Mouse (Mus musculus) liver, embryonic 16.5 days (tissue): ENCODE results near the gene Vmn2r53. TPM values are rescaled to one million over a fixed set of nuclear protein-coding genes. Genes with fewer than 3 reads are reported as not detected.
"Not testable (repeated sequence)": the region's sequence is repeated elsewhere in the genome, so short reads cannot be mapped to it uniquely, and the experiment has no call there.

Source experiments
- ATAC-seq: fragments of 200-750 bp; cut with Nextera tagmentation; 2 replicates; pipeline ENCODE4 v1.8.0; 2017; ENCODE audit warnings: low read depth, mild to moderate bottlenecking, moderate number of reproducible peaks, moderate library complexity
- H3K27ac ChIP-seq: fragments of 300-500 bp; sonication (generic); 2 replicates; pipeline ENCODE4 v1.5.1; 2014; ENCODE audit warnings: mild to moderate bottlenecking, low read length
- H3K27me3 ChIP-seq: fragments of 300-500 bp; sonication (generic); 2 replicates; pipeline ENCODE4 v1.6.1; 2014; ENCODE audit warnings: low read depth, low read length, mixed read lengths; ENCODE audit not compliant: control insufficient read depth, insufficient read depth
- H3K36me3 ChIP-seq: fragments of 300-500 bp; sonication (generic); 2 replicates; pipeline ENCODE4 v1.6.1; 2014; ENCODE audit warnings: mild to moderate bottlenecking; ENCODE audit not compliant: control insufficient read depth, insufficient read depth
- H3K4me1 ChIP-seq: fragments of 300-500 bp; sonication (generic); 2 replicates; pipeline ENCODE4 v1.6.1; 2014; ENCODE audit warnings: low read depth, low read length, mixed read lengths; ENCODE audit not compliant: control insufficient read depth
- H3K4me2 ChIP-seq: fragments of 300-500 bp; sonication (generic); 2 replicates; pipeline ENCODE4 v1.6.1; 2014; ENCODE audit warnings: low read depth, low read length, mixed read lengths
- H3K4me3 ChIP-seq: fragments of 300-500 bp; sonication (generic); 2 replicates; pipeline ENCODE4 v1.5.1; 2014; ENCODE audit warnings: low read depth, mild to moderate bottlenecking, low read length
- H3K9ac ChIP-seq: fragments of 300-500 bp; sonication (generic); 2 replicates; pipeline ENCODE4 v1.6.1; 2014; ENCODE audit warnings: low read depth, low read length
- H3K9me3 ChIP-seq: fragments of 300-500 bp; sonication (generic); replicated peaks from 2 replicates; pipeline ENCODE4 v1.6.1; 2016; ENCODE audit warnings: low read length; ENCODE audit not compliant: control insufficient read depth
- WGBS: fragments of 180-500 bp; shearing (Covaris S2); extraction: QIAGEN DNeasy Blood & Tissue Kit; methylation state at CpG from one replicate; pipeline ENCODE4 v1.1.7; 2014; ENCODE audit not compliant: insufficient replicate concordance; 5-methylcytosine and 5-hydroxymethylcytosine counted together
- polyA plus RNA-seq: library from polyadenylated mRNA; unstranded; fragments of >200 nt; fragmentation: Nextera tagmentation; extraction: Ambion mirVana; gene quantifications from 2 replicates; pipeline ENCODE4 v1.2.1, GENCODE M21; 2015

Gene Vmn2r53
- polyA plus RNA-seq, result not detected in 2 replicates

GRCm38 (mm10) chr7:12608688-12609087 is at the start of gene Vmn2r53:
Gene Vmn2r53 (minus strand): TSS chr7:12608788.
- no peak within 1 kb of the TSS for H3K9ac ChIP-seq
- no peaks in the 10 kb centered on the region for H3K27me3 ChIP-seq
- no peaks in the 10 kb centered on the region for H3K36me3 ChIP-seq
- H3K9me3 ChIP-seq, result no peaks in the 10 kb centered on the region
- no peak within 1 kb of the TSS for H3K4me3 ChIP-seq
- no peak within 1 kb of the TSS for H3K27ac ChIP-seq
- no peaks in the 10 kb centered on the region for H3K4me1 ChIP-seq
- no peak for ATAC-seq
- no peak within 1 kb of the TSS for H3K4me2 ChIP-seq

GRCm38 (mm10) chr7:12640219-12640618 is 31.6 kb upstream of the Vmn2r53 start, which contains the start of gene Vmn2r54:
Gene Vmn2r54 (minus strand): TSS chr7:12640319.
- not testable (repeated sequence) for H3K9ac ChIP-seq, H3K4me3 ChIP-seq, H3K9me3 ChIP-seq, H3K27me3 ChIP-seq, H3K4me1 ChIP-seq, H3K36me3 ChIP-seq, H3K4me2 ChIP-seq, H3K27ac ChIP-seq, ATAC-seq
- WGBS, result 51% methylated on average over 3 of the region's 4 CpGs

Other genes with a start within 250 kb of the Vmn2r53 start
- not detected in 2 replicates for gene Vmn1r84, start 239.5 kb downstream of the Vmn2r53 start, polyA plus RNA-seq
- gene Zfp551, start 186.0 kb downstream of the Vmn2r53 start, polyA plus RNA-seq, result 0.54 and 0.72 TPM in 2 replicates
- 3.1 and 3.2 TPM in 2 replicates for gene Zfp606, start 130.5 kb downstream of the Vmn2r53 start, polyA plus RNA-seq
- not detected in 2 replicates for gene 2900092C05Rik, start 96.3 kb downstream of the Vmn2r53 start, polyA plus RNA-seq
- gene Vmn2r54, start 31.5 kb upstream of the Vmn2r53 start, polyA plus RNA-seq, result not detected in 2 replicates
- gene Vmn2r55, start 76.2 kb upstream of the Vmn2r53 start, polyA plus RNA-seq, result not detected in 2 replicates
- gene Vmn2r56, start 126.2 kb upstream of the Vmn2r53 start, polyA plus RNA-seq, result not detected in 2 replicates
- 0.40 and 0.58 TPM in 2 replicates for gene Zscan18, start 194.8 kb upstream of the Vmn2r53 start, polyA plus RNA-seq
- 1.7 and 2.3 TPM in 2 replicates for gene Zfp329, start 210.1 kb upstream of the Vmn2r53 start, polyA plus RNA-seq
- gene Zfp110, start 226.0 kb upstream of the Vmn2r53 start, polyA plus RNA-seq, result 12.0 and 12.7 TPM in 2 replicates